Mouse (Mus musculus): ENCODE results near the gene Six6. TPM values are rescaled to one million over a fixed set of nuclear protein-coding genes. Genes with fewer than 3 reads are reported as not detected.

Six6 gene
- not detected for total RNA-seq (2021)
- long read RNA-seq, experiment 1 = 0 reads
- long read RNA-seq, experiment 2 = 0 reads

DNA sequence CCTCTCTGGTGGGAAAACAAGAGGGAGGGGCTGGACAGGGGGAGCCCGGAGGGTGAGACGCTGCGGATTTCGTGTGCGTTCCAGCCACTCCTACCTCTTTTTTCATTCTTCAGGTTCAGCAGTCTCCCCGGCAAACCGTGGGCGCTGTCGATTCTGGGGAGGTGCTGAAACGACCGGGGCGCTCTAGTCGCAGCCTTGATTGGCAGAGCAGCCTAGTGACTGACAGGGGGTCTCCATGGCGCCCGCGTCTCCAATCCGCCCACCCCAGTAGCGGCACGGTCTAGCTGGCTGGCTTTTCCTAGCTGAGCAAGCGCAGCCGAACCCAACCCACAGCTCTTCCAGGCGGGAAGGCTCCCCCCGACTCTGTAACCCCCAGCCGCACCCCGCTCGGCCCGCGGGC, at the start of gene Six6:
TSS of gene Six6 (plus strand) at position 277 of the 400 bp plus-strand sequence.
- no peak for DNase-seq
- intact Hi-C loops (cut with DNase I) = no loop called here
- H3K4me3 ChIP-seq = no peak within 1 kb of the TSS
- H3K27ac ChIP-seq = no peak within 1 kb of the TSS
- no peak for TF ChIP-seq CTCF (IDR thresholded peaks at IDR 0.05)

DNA sequence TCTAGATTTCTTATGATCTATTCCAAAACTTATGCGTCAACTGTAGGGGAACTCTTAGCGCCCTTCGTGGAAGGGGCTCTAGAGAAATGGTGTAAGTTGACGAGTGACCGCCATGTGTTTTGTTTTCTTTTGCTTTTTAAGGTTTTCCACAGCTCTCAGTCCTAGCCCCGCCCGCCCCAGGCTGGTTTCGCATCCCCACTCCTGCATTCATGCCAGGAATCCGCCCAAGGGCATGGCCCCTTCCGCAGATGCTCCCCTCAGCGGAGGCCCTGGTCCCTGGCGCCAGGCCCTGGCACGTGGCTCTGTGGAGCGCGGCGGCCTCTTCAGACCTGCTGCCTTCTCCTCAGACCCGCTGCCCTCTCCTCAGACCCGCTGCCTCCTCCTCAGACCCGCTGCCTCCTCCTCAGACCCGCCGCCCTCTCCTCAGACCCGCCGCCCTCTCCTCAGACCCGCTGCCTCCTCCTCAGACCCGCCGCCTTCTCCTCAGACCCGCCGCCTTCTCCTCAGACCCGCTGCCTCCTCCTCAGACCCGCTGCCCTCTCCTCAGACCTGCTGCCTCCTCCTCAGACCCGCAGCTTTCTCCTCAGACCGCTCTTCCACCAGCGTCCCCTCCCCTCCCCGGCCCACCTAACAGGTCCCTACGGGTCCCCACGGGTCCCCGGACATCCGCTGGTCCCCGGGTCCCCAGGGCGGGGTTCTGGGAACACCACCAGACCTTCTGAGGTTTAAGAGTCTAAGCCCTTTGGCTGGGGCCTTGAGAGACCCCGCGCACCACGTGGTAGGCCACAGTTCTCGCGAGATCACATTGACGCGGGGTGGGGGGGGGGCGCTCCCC, 22.3 kb upstream of the Six6 start:
- intact Hi-C loops (cut with DNase I) = no loop called here
- no peak overlapping the region for H3K27ac ChIP-seq
- peak; percentile 55 for DNase-seq
- no peak for TF ChIP-seq CTCF (IDR thresholded peaks at IDR 0.05)
- H3K4me3 ChIP-seq = peak overlapping the region; percentile 40

DNA sequence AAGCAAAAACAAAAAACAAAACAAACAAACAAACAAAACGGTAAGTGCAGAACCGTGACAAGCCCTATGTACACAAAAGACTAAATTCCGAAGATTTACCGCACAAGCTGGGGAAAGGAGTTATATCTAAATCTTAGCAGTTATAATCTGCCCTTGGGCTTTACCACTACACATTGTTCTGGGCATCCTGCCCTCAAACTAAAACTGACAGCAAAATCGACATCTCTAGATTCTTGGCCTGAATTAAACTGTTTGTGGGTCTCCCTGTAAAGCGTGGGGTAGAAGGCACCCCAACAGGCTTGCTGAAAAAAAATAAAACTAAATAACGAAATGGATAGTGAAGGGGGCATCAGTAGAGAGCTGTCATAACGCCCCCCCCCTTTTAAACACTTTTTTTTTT, 2.9 kb upstream of the Six6 start:
- H3K4me3 ChIP-seq = no peak overlapping the region
- no peak overlapping the region for H3K27ac ChIP-seq
- no peak for TF ChIP-seq CTCF (IDR thresholded peaks at IDR 0.05)
- intact Hi-C loops (cut with DNase I) = no loop called here
- DNase-seq = no peak

GRCm38 (mm10) chr12:72937537-72938120, 2.1 kb upstream of the Six6 start:
- intact Hi-C loops (cut with DNase I) = no loop called here
- DNase-seq = no peak

GRCm38 (mm10) chr12:72938176-72938575, 1.5 kb upstream of the Six6 start:
- intact Hi-C loops (cut with DNase I) = no loop called here
- DNase-seq = no peak
- TF ChIP-seq CTCF (IDR thresholded peaks at IDR 0.05) = no peak
- no peak overlapping the region for H3K27ac ChIP-seq
- no peak overlapping the region for H3K4me3 ChIP-seq

More at GRCm38 (mm10) chr12:72937537-72938120, 2.1 kb upstream of the Six6 start:
- Histone ChIP-seq H3K27ac (no peak overlapping the region), H3K4me3 (no peak overlapping the region)
- TF ChIP-seq CTCF (IDR thresholded peaks at IDR 0.05) = no peak

DNA sequence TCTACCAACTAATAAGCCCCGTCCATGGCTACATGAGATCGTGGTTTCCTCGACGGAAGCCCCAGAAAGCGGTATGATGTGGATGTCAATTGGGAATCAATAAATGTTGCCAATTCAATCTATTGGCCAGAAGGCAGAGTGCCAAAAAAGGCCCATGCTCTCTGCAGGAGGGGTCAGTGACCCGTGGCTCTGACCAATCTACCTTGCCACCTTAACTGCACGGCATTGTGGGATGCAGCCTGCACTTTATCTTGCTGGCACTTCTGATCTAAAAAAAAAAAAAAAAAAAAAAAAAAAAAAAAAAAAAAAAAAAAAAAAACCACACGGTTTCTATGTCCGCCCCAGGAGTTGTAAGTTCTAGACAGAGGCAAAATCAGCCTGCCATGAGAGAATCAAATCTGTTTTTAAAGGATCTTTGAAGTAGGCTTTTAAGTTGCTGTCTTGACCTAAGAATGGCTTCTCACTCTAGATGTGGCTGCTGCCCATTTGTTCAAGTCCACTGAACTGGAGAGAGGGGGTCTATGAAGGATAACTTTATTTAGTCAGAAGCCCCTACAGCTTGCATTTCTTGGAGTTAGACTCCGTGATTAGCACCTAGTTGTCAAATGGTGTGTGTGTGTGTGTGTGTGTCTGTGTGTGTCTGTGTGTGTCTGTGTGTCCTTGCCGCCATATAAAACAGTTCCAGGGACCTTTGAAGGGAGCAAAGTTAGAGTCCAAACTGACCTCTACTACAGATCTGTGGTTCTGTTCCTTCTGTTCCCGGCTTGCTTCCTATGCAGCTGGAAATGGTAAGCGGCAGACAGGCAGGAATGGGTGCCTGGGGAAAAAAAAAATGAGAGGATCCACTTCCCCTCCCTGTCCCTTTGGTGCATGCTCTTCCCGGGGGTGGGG, 847 bp upstream of the Six6 start:
- no peak for TF ChIP-seq CTCF (IDR thresholded peaks at IDR 0.05)
- no peak overlapping the region for H3K4me3 ChIP-seq
- intact Hi-C loops (cut with DNase I) = no loop called here
- no peak overlapping the region for H3K27ac ChIP-seq
- DNase-seq = no peak

GRCm38 (mm10) chr12:72940071-72940821, 554 bp downstream of the Six6 start, which contains the start of gene 4930447C04Rik:
Gene 4930447C04Rik (minus strand): TSS chr12:72940774.
- no peak within 1 kb of the TSS for H3K4me3 ChIP-seq
- intact Hi-C loops (cut with DNase I) = no loop called here
- H3K27ac ChIP-seq = no peak within 1 kb of the TSS
- DNase-seq = no peak
- TF ChIP-seq CTCF (IDR thresholded peaks at IDR 0.05) = no peak

GRCm38 (mm10) chr12:72940822-72941397, 1.2 kb downstream of the Six6 start:
- Histone ChIP-seq H3K4me3 (no peak overlapping the region), H3K27ac (no peak overlapping the region)
- no peak for DNase-seq
- intact Hi-C loops (cut with DNase I) = no loop called here
- no peak for TF ChIP-seq CTCF (IDR thresholded peaks at IDR 0.05)

GRCm38 (mm10) chr12:72941398-72942051, 1.8 kb downstream of the Six6 start:
- intact Hi-C loops (cut with DNase I) = no loop called here

GRCm38 (mm10) chr12:72942171-72942570, 2.5 kb downstream of the Six6 start:
- no peak overlapping the region for H3K27ac ChIP-seq
- H3K4me3 ChIP-seq = no peak overlapping the region
- DNase-seq = no peak
- TF ChIP-seq CTCF (IDR thresholded peaks at IDR 0.05) = no peak
- intact Hi-C loops (cut with DNase I) = no loop called here

More at GRCm38 (mm10) chr12:72941398-72942051, 1.8 kb downstream of the Six6 start:
- DNase-seq = no peak
- Histone ChIP-seq H3K27ac (no peak overlapping the region), H3K4me3 (no peak overlapping the region)
- no peak for TF ChIP-seq CTCF (IDR thresholded peaks at IDR 0.05)

GRCm38 (mm10) chr12:72943574-72944110, 4.0 kb downstream of the Six6 start:
- TF ChIP-seq CTCF (IDR thresholded peaks at IDR 0.05) = no peak
- intact Hi-C loops (cut with DNase I) = no loop called here
- H3K4me3 ChIP-seq = no peak overlapping the region
- no peak for DNase-seq
- no peak overlapping the region for H3K27ac ChIP-seq

All from gastrocnemius, adult 2 months (tissue).